ENCODE assay signal across 8 mouse cellular contexts in genomic region chr12:72053303-72053702, GRCm38 (mm10). TPM values are rescaled to one million over a fixed set of nuclear protein-coding genes. Genes with fewer than 3 reads are reported as not detected.
DNase-seq lines count a peak whose midpoint lies in the region; ATAC-seq and TF ChIP-seq lines count a peak whose summit lies in the region.
"Had no signal": no experiment of that assay in that cellular context is flagged by ENCODE, and none has a peak within 500 bp of the region (broad histone marks: within the 10 kb centered on the region; RNA-seq: fewer than 3 reads in every experiment).

No protein-coding gene starts in this region.

- H3K9ac ChIP-seq in kidney, embryonic 14.5 days (ENCODE audit: low read depth, low read length), result no peak overlapping the region

- H3K27ac ChIP-seq in kidney, adult 2 months (ENCODE audit: insufficient read depth, low read depth, low read length), result no peak overlapping the region
- H3K27ac ChIP-seq in kidney, embryonic 14.5 days (ENCODE audit: low read depth, low read length), result no peak overlapping the region

- no peak for TF ChIP-seq POLR2A in kidney, adult 2 months (IDR thresholded peaks at IDR 0.05; ENCODE audit: low read depth, low read length)

- no peak overlapping the region for H3K4me2 ChIP-seq in kidney, embryonic 14.5 days (replicated peaks; ENCODE audit: low read depth, low read length)

- no peak overlapping the region for H3K4me3 ChIP-seq in kidney, adult 2 months (ENCODE audit: insufficient read depth, low read depth, low read length)
- H3K4me3 ChIP-seq in kidney, embryonic 14.5 days (ENCODE audit: low read length), result no peak overlapping the region

- H3K27me3 ChIP-seq in kidney, adult 2 months (replicated peaks; ENCODE audit: control insufficient read depth, insufficient read depth, low read length), result no peaks in the 10 kb centered on the region; the same call in 1 of the 2 replicates
- H3K27me3 ChIP-seq in kidney, embryonic 14.5 days (ENCODE audit: control insufficient read depth, insufficient read depth, low read length), result no peaks in the 10 kb centered on the region

- no peak for ATAC-seq in kidney, embryonic 14.5 days (ENCODE audit: low FRiP score, low TSS enrichment)
- ATAC-seq in granulocyte monocyte progenitor cell, adult 5-6 weeks (replicated peaks; ENCODE audit: poor library complexity, severe bottlenecking), result peak; percentile 42; the same call in 1 of the 2 replicates
- no peak for ATAC-seq in monocyte, adult 5-6 weeks (replicated peaks; ENCODE audit: insufficient number of reproducible peaks, low FRiP score, low TSS enrichment, poor library complexity, severe bottlenecking)

- no peaks in the 10 kb centered on the region for H3K9me3 ChIP-seq in kidney, embryonic 14.5 days (ENCODE audit: control insufficient read depth, low read length)

- no peaks in the 10 kb centered on the region for H3K36me3 ChIP-seq in kidney, adult 2 months (ENCODE audit: control insufficient read depth, insufficient read depth, low read length)
- no peaks in the 10 kb centered on the region for H3K36me3 ChIP-seq in kidney, embryonic 14.5 days (ENCODE audit: control insufficient read depth, insufficient read depth, low read length)

- peak; percentile 37 for DNase-seq in kidney, adult 2 months
- DNase-seq in A20 (ENCODE audit: low read depth, low spot score) (peak; percentile 39), ES-CJ7 (ENCODE audit: low read depth, low spot score) (peak; percentile 65)
- no peak for DNase-seq in urinary bladder, postnatal 36 days (ENCODE audit: low spot score in 2 of 2)
- DNase-seq: right cerebral cortex, adult 18-20 months had no signal

- 0 out of 2 replicates have a peak, but pooled peaks have one; percentile 26 for TF ChIP-seq CTCF in kidney, adult 2 months (conservative IDR thresholded peaks at IDR 0.05; ENCODE audit: insufficient read depth, insufficient read length, low read depth, low read length)

- WGBS in kidney, adult 2 months, result 38% methylated on average over 6 of the region's 6 CpGs
- 42% methylated on average over 6 of the region's 6 CpGs for WGBS in kidney, embryonic 14.5 days

- H3K4me1 ChIP-seq in kidney, adult 2 months (ENCODE audit: control insufficient read depth, insufficient read depth, low read length), result no peaks in the 10 kb centered on the region
- H3K4me1 ChIP-seq in kidney, embryonic 14.5 days (ENCODE audit: control insufficient read depth, insufficient read depth, low read length), result no peaks in the 10 kb centered on the region

RNA-seq across cellular contexts. Expression of gene Gpr135, which starts 17.6 kb away (rescaled TPM):
- 3.0 and 5.5 TPM in 2 replicates for polyA plus RNA-seq in kidney, adult 2 months (2012; rRNA removed)
- polyA plus RNA-seq in kidney, embryonic 14.5 days (2014; fragmentation: Nextera tagmentation; extraction: Ambion mirVana), result 0.43 and 0.45 TPM in 2 replicates
- not detected in 2 replicates for total RNA-seq in granulocyte monocyte progenitor cell, adult 5-6 weeks (2014; fragmentation: Nextera tagmentation)
- total RNA-seq in granulocyte monocyte progenitor cell, adult 5-6 weeks (2017), result 0.21 TPM in 1 of 2 replicates, not detected in the other
- total RNA-seq in monocyte, adult 5-6 weeks (2017), result not detected in 3 replicates

RNA-seq across cellular contexts. Expression of gene L3hypdh, which starts 31.9 kb away (rescaled TPM):
- polyA plus RNA-seq in kidney, adult 2 months (2012; rRNA removed), result 35.4 and 49.9 TPM in 2 replicates
- 18.6 and 22.4 TPM in 2 replicates for polyA plus RNA-seq in kidney, embryonic 14.5 days (2014; fragmentation: Nextera tagmentation; extraction: Ambion mirVana)
- total RNA-seq in granulocyte monocyte progenitor cell, adult 5-6 weeks (2014; fragmentation: Nextera tagmentation), result 0.90 and 1.8 TPM in 2 replicates
- total RNA-seq in granulocyte monocyte progenitor cell, adult 5-6 weeks (2017), result 0.67 and 0.73 TPM in 2 replicates
- not detected in 3 replicates for total RNA-seq in monocyte, adult 5-6 weeks (2017)

RNA-seq across cellular contexts. Expression of gene Jkamp, which starts 32.1 kb away (rescaled TPM):
- polyA plus RNA-seq in kidney, adult 2 months (2012; rRNA removed), result 104 and 114 TPM in 2 replicates
- polyA plus RNA-seq in kidney, embryonic 14.5 days (2014; fragmentation: Nextera tagmentation; extraction: Ambion mirVana), result 67.3 and 98.7 TPM in 2 replicates
- 20.8 and 30.2 TPM in 2 replicates for total RNA-seq in granulocyte monocyte progenitor cell, adult 5-6 weeks (2014; fragmentation: Nextera tagmentation)
- 23.1 TPM in 2 replicates for total RNA-seq in granulocyte monocyte progenitor cell, adult 5-6 weeks (2017)
- total RNA-seq in monocyte, adult 5-6 weeks (2017), result 20.2 to 29.0 TPM (median 26.2 TPM) in 3 replicates

Comparison
In these comparisons a context has a peak if more than half of its experiments do, and no peak if none do; other contexts are left out.
1. DNase-seq: peak in kidney, adult 2 months (single experiment), A20 (single experiment) and ES-CJ7 (single experiment); none in urinary bladder, postnatal 36 days (0 of 2).